Mouse (Mus musculus) liver, embryonic 14.5 days (tissue): ENCODE measurements around the gene Rora.

Source experiments
- CTCF ChIP-seq: IDR thresholded peaks from 2 replicates; pipeline ENCODE4 v1.5.1; 2016; ENCODE audit warnings: antibody characterized with exemption, low read depth, control low read depth
- EP300 ChIP-seq: IDR thresholded peaks from 2 replicates; pipeline ENCODE4 v1.6.1; 2016; ENCODE audit warnings: antibody characterized with exemption, low read depth

DNA sequence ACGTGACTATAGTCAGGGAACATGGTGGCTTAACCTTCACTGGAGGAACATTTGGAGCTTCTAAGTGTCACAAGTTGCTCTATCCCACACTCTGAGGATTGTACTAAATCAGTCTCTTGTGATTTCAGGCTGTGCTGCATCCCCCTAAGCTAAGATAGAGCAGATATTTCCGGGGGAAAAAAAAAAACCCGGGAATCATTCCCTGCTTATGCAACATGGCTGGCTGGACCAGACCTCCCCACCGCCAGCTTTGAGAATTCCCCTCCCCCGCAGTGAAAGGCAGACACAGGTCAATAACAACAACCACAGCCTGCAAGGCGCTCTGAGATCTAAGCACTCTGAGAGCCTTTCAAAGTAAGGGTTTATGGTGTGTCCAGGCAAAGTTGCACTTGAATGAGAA lies 244.7 kb downstream of the Rora start:
- TF ChIP-seq CTCF = no peak
- TF ChIP-seq EP300 = no peak
